Mouse (Mus musculus) liver, adult 10 weeks (tissue): ENCODE results near the gene Nit2. TPM values are rescaled to one million over a fixed set of nuclear protein-coding genes. Genes with fewer than 3 reads are reported as not detected.

Experiments
- polyA plus RNA-seq: library from polyadenylated mRNA; stranded (reverse); fragments of 350-450 nt; fragmentation: Illumina TruSeq; extraction: RNeasy Lipid Tissue Mini Kit (QIAGEN cat#74804); gene quantifications from one replicate; pipeline ENCODE4 v1.2.3, GENCODE M21; 2014; ENCODE audit warnings: low read depth, low replicate concordance

Nit2 gene
- polyA plus RNA-seq, result 474 TPM

GRCm38 (mm10) chr16:57166611-57167513, at the start of gene Nit2:
Nit2 (minus strand) TSS chr16:57167341.

GRCm38 (mm10) chr16:57120913-57121815, 46.0 kb downstream of the Nit2 start, which contains the start of gene Tomm70a:
Tomm70a (plus strand) TSS chr16:57121703.

Other genes with a start within 250 kb of the Nit2 start
- not detected for gene Lnp1, start 239.3 kb downstream of the Nit2 start, polyA plus RNA-seq
- gene Tmem45a2, start 96.0 kb downstream of the Nit2 start, polyA plus RNA-seq, result not detected
- 117 TPM for gene Tomm70a, start 45.6 kb downstream of the Nit2 start, polyA plus RNA-seq
- 15.2 TPM for gene Tbc1d23, start 64.2 kb upstream of the Nit2 start, polyA plus RNA-seq
- not detected for gene Tmem30c, start 125.5 kb upstream of the Nit2 start, polyA plus RNA-seq
- gene Filip1l, start 185.8 kb upstream of the Nit2 start, polyA plus RNA-seq, result 8.0 TPM